8 mouse cellular contexts compared by ENCODE assay signal in genomic region chr4:57318525-57319212, GRCm38 (mm10). TPM values are rescaled to one million over a fixed set of nuclear protein-coding genes. Genes with fewer than 3 reads are reported as not detected.
DNase-seq lines count a peak whose midpoint lies in the region; ATAC-seq and TF ChIP-seq lines count a peak whose summit lies in the region.

No protein-coding gene starts in this region.

- H3K9ac ChIP-seq in heart, adult 2 months (ENCODE audit: low read depth, low read length), result no peak overlapping the region
- peak overlapping the region; percentile 45 for H3K9ac ChIP-seq in MEL (ENCODE audit: control insufficient read depth, low read depth, low read length, poor library complexity, severe bottlenecking)
- no peak overlapping the region for H3K9ac ChIP-seq in forebrain, embryonic 16.5 days (replicated peaks; ENCODE audit: low read depth, low read length)

- no peak for TF ChIP-seq CTCF in heart, adult 2 months (IDR thresholded peaks at IDR 0.05)
- no peak for TF ChIP-seq CTCF in MEL (IDR thresholded peaks at IDR 0.05 in 2 of 3, conservative IDR thresholded peaks at IDR 0.05 in 1 of 3; ENCODE audit: control insufficient read depth in 1 of 3, insufficient read depth in 1 of 3, low read depth in 2 of 3, low read length in 3 of 3, poor library complexity in 1 of 3, severe bottlenecking in 1 of 3)

- no peak overlapping the region for H3K27ac ChIP-seq in heart, adult 2 months
- H3K27ac ChIP-seq in MEL (ENCODE audit: control insufficient read depth, low read depth, low read length), result no peak overlapping the region
- no peak overlapping the region for H3K27ac ChIP-seq in forebrain, embryonic 16.5 days (ENCODE audit: low read length)

- H3K4me1 ChIP-seq in heart, adult 2 months (ENCODE audit: control insufficient read depth, insufficient read depth, low read length), result no peaks in the 10 kb centered on the region; the same call in 1 of the 2 replicates
- peaks cover 0 to 15% of the 10 kb centered on the region in 2 experiments; a peak in 2 of 4 replicates for H3K4me1 ChIP-seq in MEL (ENCODE audit: control insufficient read depth in 1 of 2, insufficient read depth in 2 of 2, low read length in 2 of 2)
- 0 out of 2 replicates have a peak, but pooled peaks cover 5% of the 10 kb centered on the region for H3K4me1 ChIP-seq in forebrain, embryonic 16.5 days (replicated peaks; ENCODE audit: control insufficient read depth, insufficient read depth, low read length)

- no peak overlapping the region for H3K4me3 ChIP-seq in heart, adult 2 months
- H3K4me3 ChIP-seq in MEL (ENCODE audit: control insufficient read depth in 1 of 2, insufficient read depth in 1 of 2, low read depth in 2 of 2, low read length in 2 of 2), result peak overlapping the region in 1 of 2 experiments; percentile 28; a peak in 2 of 4 replicates
- H3K4me3 ChIP-seq in forebrain, embryonic 16.5 days (replicated peaks; ENCODE audit: low read length), result no peak overlapping the region

- DNase-seq in heart, adult 2 months, result peak; percentile 27 to 28
- DNase-seq in heart, adult 9 months (ENCODE audit: low spot score in 2 of 2), result no peak
- DNase-seq in MEL (ENCODE audit: low read depth, low spot score), result peak; percentile 69
- DNase-seq in frontal cortex, postnatal 14 days (ENCODE audit: low spot score in 2 of 2), result peak; percentile 38 to 46
- DNase-seq in layer of hippocampus, postnatal 36 days, result peak; percentile 29 to 44
- peak; percentile 74 to 84 for DNase-seq in right cerebral cortex, postnatal 36 days (ENCODE audit: low spot score in 2 of 2)

- H3K79me2 ChIP-seq in heart, adult 2 months (replicated peaks; ENCODE audit: control insufficient read depth, insufficient read depth, low read length), result no peaks in the 10 kb centered on the region
- no peaks in the 10 kb centered on the region for H3K79me2 ChIP-seq in MEL (ENCODE audit: control insufficient read depth, insufficient read depth, low read length, poor library complexity)

- WGBS in heart, adult 2 months, result 12% methylated on average over 10 of the region's 10 CpGs
- WGBS in forebrain, embryonic 16.5 days, result 33% methylated on average over 10 of the region's 10 CpGs

- ATAC-seq in forebrain, embryonic 16.5 days, result no peak
- no peak for ATAC-seq in megakaryocyte, adult 5-6 weeks (ENCODE audit: poor library complexity, severe bottlenecking)

- TF ChIP-seq POLR2A in heart, adult 2 months (IDR thresholded peaks at IDR 0.05; ENCODE audit: insufficient read depth, low read depth, low read length), result no peak
- TF ChIP-seq POLR2A in MEL (IDR thresholded peaks at IDR 0.05; ENCODE audit: control insufficient read depth in 1 of 2, insufficient read depth in 1 of 2, low read depth in 1 of 2, low read length in 2 of 2, poor library complexity in 1 of 2), result no peak; a peak in 1 of 4 replicates

- no peak for TF ChIP-seq RAD21 in MEL (IDR thresholded peaks at IDR 0.05; ENCODE audit: low read depth, low read length)

- no peak for TF ChIP-seq EP300 in heart, adult 2 months (IDR thresholded peaks at IDR 0.05; ENCODE audit: insufficient read depth, low read depth, low read length)
- TF ChIP-seq EP300 in MEL (IDR thresholded peaks at IDR 0.05; ENCODE audit: low read depth in 1 of 2, low read length in 2 of 2), result 0 out of 4 replicates have a peak, but pooled peaks have one; percentile 15 to 44

- intact Hi-C loops in heart, adult 2 months (cut with DNase I), result loop anchor here (5.0 kb wide), 1 partner anchor 56 kb away; no protein-coding TSS in a partner anchor

- H3K4me2 ChIP-seq in forebrain, embryonic 16.5 days (ENCODE audit: low read length), result no peak overlapping the region

- H3K27me3 ChIP-seq in heart, adult 2 months (ENCODE audit: control insufficient read depth, insufficient read depth, low read length), result no peaks in the 10 kb centered on the region
- peaks cover 0 to 3% of the 10 kb centered on the region in 2 experiments; a peak in 1 of 4 replicates for H3K27me3 ChIP-seq in MEL (ENCODE audit: control insufficient read depth in 1 of 2, insufficient read depth in 2 of 2, low read length in 2 of 2)
- no peaks in the 10 kb centered on the region for H3K27me3 ChIP-seq in forebrain, embryonic 16.5 days (replicated peaks; ENCODE audit: control insufficient read depth, insufficient read depth, low read length)

- no peaks in the 10 kb centered on the region for H3K36me3 ChIP-seq in heart, adult 2 months (ENCODE audit: control insufficient read depth, insufficient read depth, low read length)
- peaks cover 0 to 10% of the 10 kb centered on the region in 2 experiments; a peak in 2 of 4 replicates for H3K36me3 ChIP-seq in MEL (ENCODE audit: control insufficient read depth in 1 of 2, insufficient read depth in 2 of 2, low read length in 2 of 2)
- no peaks in the 10 kb centered on the region for H3K36me3 ChIP-seq in forebrain, embryonic 16.5 days (ENCODE audit: control insufficient read depth, insufficient read depth)

- H3K9me3 ChIP-seq in MEL (replicated peaks; ENCODE audit: insufficient read depth, low read length), result no peaks in the 10 kb centered on the region
- H3K9me3 ChIP-seq in forebrain, embryonic 16.5 days (ENCODE audit: control insufficient read depth, low read length), result no peaks in the 10 kb centered on the region

TF ChIP-seq in MEL, 35 proteins besides CTCF, POLR2A, EP300 and RAD21:
- TF ChIP-seq BHLHE40 (IDR thresholded peaks at IDR 0.05; ENCODE audit: borderline replicate concordance, low read depth, low read length), result no peak
- TF ChIP-seq POLR2AphosphoS5 (IDR thresholded peaks at IDR 0.05; ENCODE audit: borderline replicate concordance, low read depth, low read length), result no peak
- TF ChIP-seq ETS1 (IDR thresholded peaks at IDR 0.05; ENCODE audit: low read depth, low read length), result no peak
- TF ChIP-seq TAL1 (IDR thresholded peaks at IDR 0.05; ENCODE audit: low read length), result no peak
- TF ChIP-seq GATA1 (IDR thresholded peaks at IDR 0.05; ENCODE audit: low read depth, low read length), result no peak
- TF ChIP-seq ZC3H11A (IDR thresholded peaks at IDR 0.05; ENCODE audit: low read depth, low read length), result 0 out of 2 replicates have a peak, but pooled peaks have one; percentile 3
- TF ChIP-seq NELFE (IDR thresholded peaks at IDR 0.05; ENCODE audit: low read depth, low read length), result no peak
- no peak for TF ChIP-seq MYB (IDR thresholded peaks at IDR 0.05; ENCODE audit: low read depth, low read length)
- TF ChIP-seq UBTF (IDR thresholded peaks at IDR 0.05; ENCODE audit: borderline replicate concordance, insufficient read depth, low read depth, low read length), result no peak
- no peak for TF ChIP-seq TCF12 (IDR thresholded peaks at IDR 0.05; ENCODE audit: low read depth, low read length)
- TF ChIP-seq MAX (IDR thresholded peaks at IDR 0.05; ENCODE audit: low read length), result peak; percentile 48; the same call in 1 of the 2 replicates
- peak; percentile 43; the same call in 1 of the 2 replicates for TF ChIP-seq RCOR1 (IDR thresholded peaks at IDR 0.05; ENCODE audit: low read depth, low read length)
- TF ChIP-seq USF2 (IDR thresholded peaks at IDR 0.05; ENCODE audit: borderline replicate concordance in 1 of 2, insufficient read depth in 1 of 2, low read depth in 1 of 2, low read length in 2 of 2), result no peak
- TF ChIP-seq NRF1 (IDR thresholded peaks at IDR 0.05; ENCODE audit: insufficient read depth, low read depth, low read length, poor library complexity, severe bottlenecking), result no peak
- TF ChIP-seq JUND (IDR thresholded peaks at IDR 0.05; ENCODE audit: low read depth, low read length), result no peak
- no peak for TF ChIP-seq ZMIZ1 (IDR thresholded peaks at IDR 0.05; ENCODE audit: low read depth, low read length)
- no peak for TF ChIP-seq TBP (IDR thresholded peaks at IDR 0.05; ENCODE audit: low read depth, low read length)
- TF ChIP-seq KAT2A (conservative IDR thresholded peaks at IDR 0.05; ENCODE audit: low read depth, low read length), result no peak
- peak; percentile 48; the same call in 1 of the 2 replicates for TF ChIP-seq MXI1 (IDR thresholded peaks at IDR 0.05; ENCODE audit: low read depth, low read length)
- TF ChIP-seq MEF2A (IDR thresholded peaks at IDR 0.05; ENCODE audit: extremely low read depth, insufficient replicate concordance, low read depth, low read length, poor library complexity, severe bottlenecking), result no peak
- TF ChIP-seq MYC (IDR thresholded peaks at IDR 0.05; ENCODE audit: low read depth, low read length), result peak; percentile 52; the same call in 1 of the 2 replicates
- TF ChIP-seq SIN3A (IDR thresholded peaks at IDR 0.05; ENCODE audit: low read length), result no peak

RNA-seq across cellular contexts. Expression of gene Ptpn3, which starts 17.0 kb away (rescaled TPM):
- 10 to 100 TPM; 32.4 to 41.5 TPM for total RNA-seq in heart, adult 2 months (2021)
- 10.7 and 23.3 TPM in 2 replicates for polyA plus RNA-seq in heart, adult 2 months (2012; rRNA removed)
- total RNA-seq in MEL (2012; rRNA removed), result 4.7 and 5.8 TPM in 2 replicates
- polyA plus RNA-seq in MEL (2012; ENCODE audit: insufficient read depth in 1 of 2, insufficient read length in 2 of 2, low read depth in 1 of 2, low replicate concordance in 2 of 2, missing spikeins in 1 of 2), result 1 to 10 TPM in 1 of 2 experiments, not detected in 1; 8.4 TPM
- 10 to 100 TPM; 74.8 to 79.2 TPM for total RNA-seq in layer of hippocampus, postnatal 36 days (2021)
- 1.3 and 2.6 TPM in 2 replicates for polyA plus RNA-seq in forebrain, embryonic 16.5 days (2015; fragmentation: Nextera tagmentation; extraction: Ambion mirVana)
- 0.13 and 0.57 TPM in 2 replicates for total RNA-seq in megakaryocyte, adult 5-6 weeks (2015)
- 0.59 and 1.6 TPM in 2 replicates for total RNA-seq in megakaryocyte, adult 5-6 weeks (2017)

Comparison
In these comparisons a context has a peak if more than half of its experiments do, and no peak if none do; other contexts are left out.
1. DNase-seq: peak in heart, adult 2 months (2 of 2), MEL (single experiment), frontal cortex, postnatal 14 days (2 of 2), layer of hippocampus, postnatal 36 days (2 of 2) and right cerebral cortex, postnatal 36 days (2 of 2); none in heart, adult 9 months (0 of 2).